Mouse (Mus musculus): Measurements from ENCODE around the gene Pik3cg. TPM values are rescaled to one million over a fixed set of nuclear protein-coding genes. Genes with fewer than 3 reads are reported as not detected.

Gene Pik3cg
- polyA plus RNA-seq, 1 experiment from 2014 or later, result 1.2 TPM

- Histone ChIP-seq H3K4me1 (no peaks in the 10 kb centered on the region), H3K9me3 (no peaks in the 10 kb centered on the region), H3K9ac (no peak overlapping the region), H3K36me3 (no peaks in the 10 kb centered on the region), H3K27ac (no peak overlapping the region), H3K27me3 (replicated peaks) (no peaks in the 10 kb centered on the region), H3K4me2 (replicated peaks) (no peak overlapping the region), H3K4me3 (no peak overlapping the region)
- no peak for ATAC-seq (ENCODE audit: low FRiP score, low read depth)
- WGBS, result 92% methylated on average over 7 of the region's 7 CpGs
Observed at GRCm38 (mm10) chr12:32222758-32223385, 14.4 kb upstream of the Pik3cg start.

GRCm38 (mm10) chr12:32220387-32220786, 11.9 kb upstream of the Pik3cg start:
- Histone ChIP-seq H3K9me3 (no peaks in the 10 kb centered on the region), H3K4me1 (no peaks in the 10 kb centered on the region), H3K4me2 (replicated peaks) (no peak overlapping the region), H3K9ac (no peak overlapping the region), H3K27me3 (replicated peaks) (no peaks in the 10 kb centered on the region), H3K36me3 (no peaks in the 10 kb centered on the region), H3K27ac (no peak overlapping the region), H3K4me3 (no peak overlapping the region)
- ATAC-seq (ENCODE audit: low FRiP score, low read depth), result no peak
- 80% methylated on average over 1 of the region's 1 CpGs for WGBS

GRCm38 (mm10) chr12:32215143-32215542, 6.7 kb upstream of the Pik3cg start:
- Histone ChIP-seq H3K36me3 (no peaks in the 10 kb centered on the region), H3K27me3 (replicated peaks) (no peaks in the 10 kb centered on the region), H3K4me1 (no peaks in the 10 kb centered on the region), H3K4me2 (replicated peaks) (no peak overlapping the region), H3K4me3 (no peak overlapping the region), H3K9me3 (no peaks in the 10 kb centered on the region), H3K27ac (no peak overlapping the region), H3K9ac (no peak overlapping the region)
- 83% methylated on average over 6 of the region's 6 CpGs for WGBS
- no peak for ATAC-seq (ENCODE audit: low FRiP score, low read depth)

- no peak overlapping the region for H3K4me2 ChIP-seq (replicated peaks)
- no peak overlapping the region for H3K9ac ChIP-seq
- H3K4me3 ChIP-seq, result no peak overlapping the region
- 96% methylated on average over 5 of the region's 5 CpGs for WGBS
- no peak overlapping the region for H3K27ac ChIP-seq
- H3K9me3 ChIP-seq, result no peaks in the 10 kb centered on the region
- no peaks in the 10 kb centered on the region for H3K36me3 ChIP-seq
- no peaks in the 10 kb centered on the region for H3K4me1 ChIP-seq
- ATAC-seq (ENCODE audit: low FRiP score, low read depth), result no peak
- H3K27me3 ChIP-seq (replicated peaks), result no peaks in the 10 kb centered on the region
Observed at GRCm38 (mm10) chr12:32212702-32213101, 4.2 kb upstream of the Pik3cg start.

GRCm38 (mm10) chr12:32212156-32212555, 3.7 kb upstream of the Pik3cg start:
- Histone ChIP-seq H3K4me3 (no peak overlapping the region), H3K9ac (no peak overlapping the region), H3K36me3 (no peaks in the 10 kb centered on the region), H3K9me3 (no peaks in the 10 kb centered on the region), H3K27me3 (replicated peaks) (no peaks in the 10 kb centered on the region), H3K4me1 (no peaks in the 10 kb centered on the region), H3K27ac (no peak overlapping the region), H3K4me2 (replicated peaks) (no peak overlapping the region)
- ATAC-seq (ENCODE audit: low FRiP score, low read depth), result no peak
- 85% methylated on average over 5 of the region's 5 CpGs for WGBS

GRCm38 (mm10) chr12:32211257-32211656, 2.8 kb upstream of the Pik3cg start:
- 56% methylated on average over 4 of the region's 4 CpGs for WGBS
- no peaks in the 10 kb centered on the region for H3K36me3 ChIP-seq
- H3K9ac ChIP-seq, result no peak overlapping the region
- H3K9me3 ChIP-seq, result no peaks in the 10 kb centered on the region
- H3K4me3 ChIP-seq, result no peak overlapping the region
- no peak overlapping the region for H3K4me2 ChIP-seq (replicated peaks)
- H3K4me1 ChIP-seq, result no peaks in the 10 kb centered on the region
- no peak overlapping the region for H3K27ac ChIP-seq
- ATAC-seq (ENCODE audit: low FRiP score, low read depth), result peak; percentile 65; the same call in 1 of the 2 replicates
- no peaks in the 10 kb centered on the region for H3K27me3 ChIP-seq (replicated peaks)

- ATAC-seq (ENCODE audit: low FRiP score, low read depth), result no peak
- WGBS, result 83% methylated on average over 2 of the region's 2 CpGs
- Histone ChIP-seq H3K27ac (no peak overlapping the region), H3K27me3 (replicated peaks) (no peaks in the 10 kb centered on the region), H3K9ac (no peak overlapping the region), H3K4me1 (no peaks in the 10 kb centered on the region), H3K9me3 (no peaks in the 10 kb centered on the region), H3K36me3 (no peaks in the 10 kb centered on the region), H3K4me3 (no peak overlapping the region), H3K4me2 (replicated peaks) (no peak overlapping the region)
Observed at GRCm38 (mm10) chr12:32208951-32209350, 492 bp upstream of the Pik3cg start.

- Histone ChIP-seq H3K36me3 (no peaks in the 10 kb centered on the region), H3K27me3 (replicated peaks) (no peaks in the 10 kb centered on the region), H3K9me3 (no peaks in the 10 kb centered on the region), H3K4me3 (no peak overlapping the region), H3K4me1 (0 out of 2 replicates have a peak, but pooled peaks cover 2% of the 10 kb centered on the region), H3K9ac (no peak overlapping the region), H3K27ac (no peak overlapping the region), H3K4me2 (replicated peaks) (no peak overlapping the region)
- no peak for ATAC-seq (ENCODE audit: low FRiP score, low read depth)
- WGBS, result 83% methylated on average over 3 of the region's 3 CpGs
Observed at GRCm38 (mm10) chr12:32207141-32207540, 1.3 kb downstream of the Pik3cg start.

GRCm38 (mm10) chr12:32203695-32204094, 4.8 kb downstream of the Pik3cg start:
- WGBS, result 47% methylated on average over 8 of the region's 8 CpGs

GRCm38 (mm10) chr12:32202583-32202982, 5.9 kb downstream of the Pik3cg start:
- ATAC-seq (ENCODE audit: low FRiP score, low read depth), result no peak

More at GRCm38 (mm10) chr12:32203695-32204094, 4.8 kb downstream of the Pik3cg start:
- Histone ChIP-seq H3K4me3 (no peak overlapping the region), H3K9ac (no peak overlapping the region), H3K4me1 (0 out of 2 replicates have a peak, but pooled peaks cover 2% of the 10 kb centered on the region), H3K27ac (no peak overlapping the region), H3K9me3 (no peaks in the 10 kb centered on the region), H3K4me2 (replicated peaks) (0 out of 2 replicates have a peak overlapping the region, but pooled peaks have one; percentile 1), H3K36me3 (no peaks in the 10 kb centered on the region), H3K27me3 (replicated peaks) (no peaks in the 10 kb centered on the region)
- no peak for ATAC-seq (ENCODE audit: low FRiP score, low read depth)

GRCm38 (mm10) chr12:32201932-32202331, 6.5 kb downstream of the Pik3cg start:
- H3K9ac ChIP-seq, result no peak overlapping the region
- no peaks in the 10 kb centered on the region for H3K27me3 ChIP-seq (replicated peaks)
- 0 out of 2 replicates have a peak, but pooled peaks cover 2% of the 10 kb centered on the region for H3K4me1 ChIP-seq
- no peaks in the 10 kb centered on the region for H3K36me3 ChIP-seq
- H3K27ac ChIP-seq, result no peak overlapping the region
- 97% methylated on average over 7 of the region's 7 CpGs for WGBS
- no peak for ATAC-seq (ENCODE audit: low FRiP score, low read depth)
- H3K9me3 ChIP-seq, result no peaks in the 10 kb centered on the region
- H3K4me2 ChIP-seq (replicated peaks), result no peak overlapping the region
- no peak overlapping the region for H3K4me3 ChIP-seq

More at GRCm38 (mm10) chr12:32202583-32202982, 5.9 kb downstream of the Pik3cg start:
- Histone ChIP-seq H3K9me3 (no peaks in the 10 kb centered on the region), H3K27me3 (replicated peaks) (no peaks in the 10 kb centered on the region), H3K4me2 (replicated peaks) (no peak overlapping the region), H3K4me3 (no peak overlapping the region), H3K27ac (no peak overlapping the region), H3K9ac (no peak overlapping the region), H3K36me3 (no peaks in the 10 kb centered on the region), H3K4me1 (0 out of 2 replicates have a peak, but pooled peaks cover 2% of the 10 kb centered on the region)
- WGBS, result 85% methylated on average over 5 of the region's 5 CpGs

GRCm38 (mm10) chr12:32201070-32201585, 7.3 kb downstream of the Pik3cg start:
- no peak overlapping the region for H3K4me2 ChIP-seq (replicated peaks)
- H3K9me3 ChIP-seq, result no peaks in the 10 kb centered on the region
- no peak overlapping the region for H3K27ac ChIP-seq
- 0 out of 2 replicates have a peak, but pooled peaks cover 2% of the 10 kb centered on the region for H3K4me1 ChIP-seq
- no peak overlapping the region for H3K9ac ChIP-seq
- ATAC-seq (ENCODE audit: low FRiP score, low read depth), result no peak
- H3K27me3 ChIP-seq (replicated peaks), result no peaks in the 10 kb centered on the region
- H3K4me3 ChIP-seq, result no peak overlapping the region
- WGBS, result 84% methylated on average over 6 of the region's 6 CpGs
- H3K36me3 ChIP-seq, result no peaks in the 10 kb centered on the region

All from neural tube, embryonic 12.5 days (tissue).